Mouse (Mus musculus) hindlimb bud, embryonic 11.5 days (tissue): ENCODE measurements at regions not wholly inside any gene's neighbourhood (a gene's known extent, or its start where the extent isn't known, plus 50 kb on each side); places are given as distances from the start of the nearest gene placed in this dataset.

Experiments used
- DNase-seq: peaks from one replicate; pipeline ENCODE4 v3.0.0-alpha.2; 2012; ENCODE audit warnings: low read depth, low spot score; ENCODE audit errors: extremely low spot score

DNA sequence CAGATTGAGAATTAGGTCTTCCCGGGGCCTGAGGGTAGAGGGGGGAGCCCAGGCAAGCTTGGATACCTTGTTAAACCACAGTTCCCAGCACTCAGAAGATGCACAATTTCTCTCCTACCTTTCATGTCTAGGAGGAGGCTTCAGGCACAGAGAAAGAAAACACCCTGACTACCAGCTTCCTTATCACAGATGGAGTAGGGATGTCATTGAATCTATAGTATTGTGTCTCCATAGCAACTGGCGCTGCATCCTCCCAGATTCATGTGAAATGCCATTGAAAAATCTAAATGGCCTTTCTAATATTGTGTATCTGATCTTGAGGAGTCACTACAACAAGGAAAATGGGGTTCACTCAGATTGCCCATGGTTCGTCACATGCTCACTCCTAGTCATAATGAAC lies 88.8 kb upstream of the Zkscan2 start:
- DNase-seq: no peak

DNA sequence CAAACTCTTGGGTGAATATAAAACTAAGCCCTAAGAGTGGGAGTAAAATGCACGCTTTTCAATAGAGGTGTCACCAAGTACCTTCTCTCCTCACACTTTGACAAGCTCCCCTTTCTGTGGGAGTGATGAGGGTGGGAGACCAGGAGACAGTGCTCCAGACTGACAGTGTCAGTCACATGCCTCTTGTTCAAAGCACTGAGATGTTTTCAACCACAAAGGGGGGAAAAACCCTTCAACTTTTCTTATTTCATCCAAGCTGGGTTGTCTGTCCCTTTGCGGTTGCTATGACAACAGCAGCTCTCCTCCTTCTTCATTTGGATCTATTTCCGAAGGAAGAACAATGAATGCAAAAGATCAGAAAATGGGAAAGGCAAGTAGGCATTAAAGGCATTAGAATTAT lies 73.5 kb upstream of the Zkscan2 start:
- no peak for DNase-seq

DNA sequence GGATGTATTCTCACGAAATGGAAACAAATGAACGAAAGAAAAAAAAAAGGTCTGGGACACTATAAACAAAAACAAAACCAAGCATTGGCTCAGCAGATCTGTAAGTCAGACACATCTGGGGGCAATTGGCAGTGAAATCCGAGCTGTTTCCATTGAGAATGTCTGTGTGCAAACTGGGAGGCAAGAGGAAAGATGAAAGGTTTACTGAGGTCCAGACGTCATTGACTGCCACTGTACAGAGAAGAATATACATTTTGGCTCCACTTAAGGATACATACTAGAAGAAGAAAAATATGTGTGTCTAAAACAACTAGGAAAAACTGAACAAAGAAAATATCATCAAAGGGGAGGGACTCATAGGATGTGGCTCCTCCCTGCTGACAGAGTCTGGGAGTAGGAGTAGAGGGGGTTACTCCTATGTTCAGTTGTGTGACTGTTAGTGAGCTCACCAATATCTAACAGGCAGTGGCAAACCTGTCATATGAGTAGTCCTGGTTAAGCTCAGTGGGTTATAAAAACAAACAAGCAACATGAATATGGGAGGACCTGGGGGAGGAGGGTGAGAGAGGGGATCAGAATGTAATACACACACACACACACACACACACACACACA lies 72.2 kb upstream of the Zkscan2 start:
- DNase-seq: peak; percentile 68

DNA sequence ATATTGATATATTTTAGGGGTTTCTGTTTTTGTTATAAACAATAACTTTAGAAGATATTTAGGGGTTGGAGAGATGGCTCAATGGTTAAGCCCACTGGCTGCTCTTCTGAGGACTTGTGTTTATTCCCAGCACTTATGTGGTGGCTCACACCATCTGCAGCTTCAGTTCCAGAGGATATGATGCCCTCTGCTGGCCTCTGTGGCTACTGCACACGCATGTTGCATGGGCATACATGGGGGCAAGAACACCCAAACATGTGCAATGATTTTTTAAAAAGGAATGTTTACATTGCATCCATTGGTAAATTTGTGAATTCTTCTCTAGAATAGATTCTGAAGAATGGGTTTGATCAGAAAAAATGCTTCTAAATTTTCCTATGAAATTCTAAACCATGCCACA lies 66.0 kb upstream of the Zkscan2 start:
- DNase-seq: no peak

DNA sequence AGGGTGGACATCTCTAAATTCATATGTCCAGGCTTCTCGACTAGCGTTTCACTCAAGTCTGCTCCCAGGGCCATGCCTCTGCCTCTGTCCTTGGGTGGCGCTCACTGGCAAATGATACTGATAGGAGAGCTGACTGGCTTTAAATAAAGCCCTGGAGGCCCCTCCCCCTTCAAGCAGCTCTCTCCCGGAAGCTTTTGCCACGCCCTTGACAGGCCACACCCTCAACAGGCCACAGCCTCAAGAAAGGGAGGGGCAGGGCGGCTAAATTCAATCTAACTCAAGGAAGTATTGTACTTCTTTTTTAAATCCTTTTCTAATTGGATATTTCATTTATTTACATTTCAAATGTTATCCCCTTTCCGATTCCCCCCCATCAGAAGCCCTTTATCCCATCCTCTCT lies 59.3 kb upstream of the Zkscan2 start:
- DNase-seq: no peak
